Mouse (Mus musculus) cerebellum, adult 2 months (tissue): ENCODE data around the gene Med13l. TPM values are rescaled to one million over a fixed set of nuclear protein-coding genes. Genes with fewer than 3 reads are reported as not detected.
A peak's percentile ranks its signal among the peaks of the same experiment; 100 is the strongest.

Source experiments
- DNase-seq, 2 experiments: peaks; one replicate each; pipeline ENCODE4 v3.0.0; 2021
- H3K27ac ChIP-seq: fragments of 200-500 bp; 2 replicates; pipeline ENCODE4 v1.5.1; 2012; ENCODE audit warnings: low read length, control low read depth, inconsistent platforms; ENCODE audit not compliant: insufficient read depth
- H3K27me3 ChIP-seq: fragments of 200-500 bp; 2 replicates; pipeline ENCODE4 v1.6.1; 2012; ENCODE audit warnings: inconsistent platforms, mild to moderate bottlenecking, low read length, moderate library complexity; ENCODE audit not compliant: control insufficient read depth, insufficient read depth
- H3K4me1 ChIP-seq: fragments of 200-500 bp; 2 replicates; pipeline ENCODE4 v1.6.1; 2011; ENCODE audit warnings: low read length; ENCODE audit not compliant: control insufficient read depth, insufficient read depth
- H3K4me3 ChIP-seq: fragments of 200-500 bp; replicated peaks from 2 replicates; pipeline ENCODE3; 2011; ENCODE audit warnings: mild to moderate bottlenecking, low read depth, low read length, control low read depth; ENCODE audit not compliant: insufficient read depth
- CTCF ChIP-seq: fragments of 200-500 bp; IDR thresholded peaks from 2 replicates; pipeline ENCODE4 v1.5.1; 2011; ENCODE audit warnings: low read depth, mild to moderate bottlenecking, control low read depth, low read length, moderate library complexity, borderline replicate concordance; ENCODE audit not compliant: insufficient read depth
- POLR2A ChIP-seq: fragments of 200-500 bp; IDR thresholded peaks from 2 replicates; pipeline ENCODE4 v1.6.1; 2011; ENCODE audit warnings: low read length, control low read depth, borderline replicate concordance; ENCODE audit not compliant: insufficient read depth
- WGBS: fragments of 180-500 bp; shearing (Covaris S2); methylation state at CpG from one replicate; pipeline ENCODE4 v1.1.7; 2018; 5-methylcytosine and 5-hydroxymethylcytosine counted together
- polyA plus RNA-seq: library from polyadenylated mRNA; depleted of rRNA; stranded (reverse); fragments of >200 nt; gene quantifications from 2 replicates; pipeline ENCODE4 v1.2.3, GENCODE M21; 2012

Gene Med13l
- polyA plus RNA-seq, 1 experiment = 22.7 TPM

DNA sequence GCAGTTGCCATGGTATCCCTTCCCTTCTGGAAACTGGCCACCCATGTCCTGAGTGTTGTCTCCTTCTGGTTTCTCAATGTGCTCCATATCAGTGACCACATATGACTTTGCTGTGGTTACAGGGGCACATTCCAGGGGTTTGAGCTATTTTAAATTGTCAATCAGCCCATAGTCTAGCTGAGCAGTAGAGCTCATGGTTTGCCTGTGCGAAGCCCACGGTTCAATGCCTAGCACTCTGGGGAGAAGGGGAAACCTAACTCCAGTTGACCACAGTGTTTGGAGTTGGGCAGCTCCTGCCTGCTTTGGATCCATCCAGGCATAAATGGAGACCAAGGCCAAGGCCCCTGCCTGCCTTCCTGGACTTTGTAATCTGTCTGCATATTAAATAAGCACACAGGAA is 182.6 kb downstream of the Med13l start:
- H3K4me3 ChIP-seq = no peak overlapping the region
- H3K27me3 ChIP-seq = no peaks in the 10 kb centered on the region
- WGBS = 62% methylated on average over 2 of the region's 2 CpGs
- no peak for TF ChIP-seq CTCF
- no peak for TF ChIP-seq POLR2A
- H3K27ac ChIP-seq = no peak overlapping the region
- peaks cover 6% of the 10 kb centered on the region for H3K4me1 ChIP-seq
- no peak for DNase-seq

DNA sequence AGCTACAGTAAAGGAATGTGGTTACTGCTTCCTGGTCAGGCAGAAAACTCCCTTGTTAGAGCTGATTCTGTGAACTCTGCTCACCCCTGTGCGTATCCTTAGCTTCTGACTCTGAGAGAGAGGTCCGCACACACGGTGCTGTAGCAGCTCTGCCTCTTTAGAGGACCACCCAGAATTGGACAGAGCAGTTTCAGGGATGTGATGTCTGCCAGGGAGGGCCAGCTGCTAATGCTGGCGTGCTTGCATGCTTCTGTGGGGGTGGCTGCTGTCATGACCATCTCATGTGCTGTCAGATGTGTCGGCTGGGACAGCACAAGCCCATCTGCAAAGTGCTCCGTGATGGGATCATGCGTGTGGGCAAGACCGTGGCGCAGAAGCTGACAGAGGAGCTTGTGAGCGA is 186.5 kb downstream of the Med13l start:
- H3K27me3 ChIP-seq = no peaks in the 10 kb centered on the region
- peaks cover 6% of the 10 kb centered on the region for H3K4me1 ChIP-seq
- H3K27ac ChIP-seq = no peak overlapping the region
- no peak for DNase-seq
- no peak overlapping the region for H3K4me3 ChIP-seq
- WGBS = 51% methylated on average over 10 of the region's 10 CpGs
- TF ChIP-seq POLR2A (no peak), CTCF (no peak)

DNA sequence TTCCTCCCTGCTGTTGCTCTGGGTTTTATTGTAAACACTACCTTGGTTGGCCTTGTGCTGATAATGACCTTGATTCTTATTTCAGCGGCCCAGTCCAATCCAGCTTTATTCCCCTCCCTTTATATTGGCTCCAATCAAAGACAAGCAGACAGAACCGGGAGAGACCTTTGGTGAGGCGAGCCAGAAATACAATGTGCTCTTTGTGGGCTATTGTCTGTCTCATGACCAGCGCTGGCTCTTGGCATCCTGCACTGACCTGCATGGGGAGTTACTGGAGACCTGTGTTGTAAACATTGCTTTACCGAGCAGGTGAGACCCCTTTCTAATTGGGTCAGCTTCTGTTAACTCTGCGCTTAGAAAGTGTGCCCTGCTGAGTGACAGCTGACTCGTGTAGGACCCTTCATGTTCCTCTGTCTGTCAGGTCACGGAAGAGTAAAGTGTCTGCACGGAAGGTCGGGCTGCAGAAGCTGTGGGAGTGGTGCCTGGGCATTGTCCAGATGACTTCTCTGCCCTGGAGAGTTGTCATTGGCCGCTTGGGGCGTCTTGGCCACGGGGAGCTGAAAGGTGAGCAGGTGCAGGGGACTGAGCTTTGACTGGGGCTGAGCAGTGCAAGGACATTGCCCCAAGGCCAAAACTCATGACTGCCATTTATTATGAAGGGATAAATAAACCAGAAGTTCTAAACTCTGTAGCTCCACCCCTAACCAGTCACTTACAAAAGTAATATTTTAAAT is 191.1 kb downstream of the Med13l start:
- no peaks in the 10 kb centered on the region for H3K27me3 ChIP-seq
- H3K27ac ChIP-seq = no peak overlapping the region
- 44% methylated on average over 13 of the region's 13 CpGs for WGBS
- no peak for DNase-seq
- H3K4me3 ChIP-seq = no peak overlapping the region
- peaks cover 34% of the 10 kb centered on the region for H3K4me1 ChIP-seq
- TF ChIP-seq CTCF (no peak), POLR2A (no peak)

DNA sequence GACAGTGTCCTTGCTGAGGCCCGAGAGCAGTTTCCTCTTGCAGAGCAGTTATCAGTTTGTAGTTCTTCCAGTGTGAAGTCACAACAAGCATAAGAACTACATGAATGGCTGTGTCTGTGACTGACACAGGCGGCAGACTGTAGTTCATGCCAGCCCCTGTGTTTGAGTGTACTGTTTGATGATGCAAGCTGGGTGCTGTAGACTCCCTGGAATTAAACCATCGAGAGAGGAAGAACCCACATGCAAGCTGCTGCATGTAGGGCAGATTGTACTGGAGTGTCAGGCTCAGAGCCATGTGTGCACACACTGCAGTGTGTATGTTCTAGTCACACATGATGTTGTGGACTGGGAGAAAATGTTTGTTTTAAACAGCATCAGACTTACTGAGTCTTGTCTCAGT is 192.4 kb downstream of the Med13l start:
- WGBS = 65% methylated on average over 3 of the region's 3 CpGs
- no peaks in the 10 kb centered on the region for H3K27me3 ChIP-seq
- H3K27ac ChIP-seq = 0 out of 2 replicates have a peak overlapping the region, but pooled peaks have one; percentile 26
- TF ChIP-seq CTCF (no peak), POLR2A (no peak)
- H3K4me3 ChIP-seq = no peak overlapping the region
- DNase-seq = no peak
- peaks cover 34% of the 10 kb centered on the region for H3K4me1 ChIP-seq

DNA sequence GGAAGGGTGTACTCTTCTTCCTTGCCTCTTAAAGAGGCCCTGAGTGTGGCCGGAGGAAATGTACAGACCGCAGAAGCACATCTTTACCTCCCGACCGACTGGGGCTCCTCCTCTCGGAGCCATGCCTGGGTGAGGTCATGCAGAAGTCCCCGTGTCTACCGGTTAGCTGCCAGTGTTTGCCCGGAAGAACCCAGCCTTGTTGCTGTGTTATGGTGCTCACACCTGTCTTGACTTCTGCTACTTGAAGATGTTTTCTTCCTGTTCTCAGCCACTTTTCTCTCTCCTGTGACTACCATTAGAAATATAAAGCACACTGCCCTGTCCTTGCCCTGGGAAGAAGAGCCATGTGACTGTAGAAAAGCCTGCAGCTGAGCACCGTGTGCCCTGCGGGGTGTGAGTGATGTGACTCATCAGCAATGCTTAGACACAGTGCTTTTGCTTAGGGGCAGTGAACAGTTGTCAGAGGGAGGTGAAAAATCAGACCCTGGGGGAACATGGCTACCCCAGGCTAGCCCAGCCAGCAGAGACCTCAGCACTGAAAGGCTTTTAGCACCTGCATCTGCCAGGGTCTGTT is 193.1 kb downstream of the Med13l start:
- no peaks in the 10 kb centered on the region for H3K27me3 ChIP-seq
- DNase-seq = peak; percentile 62 to 69
- H3K27ac ChIP-seq = peak overlapping the region; percentile 26
- H3K4me1 ChIP-seq = peaks cover 34% of the 10 kb centered on the region
- 43% methylated on average over 10 of the region's 10 CpGs for WGBS
- H3K4me3 ChIP-seq = no peak overlapping the region
- no peak for TF ChIP-seq POLR2A
- no peak for TF ChIP-seq CTCF

DNA sequence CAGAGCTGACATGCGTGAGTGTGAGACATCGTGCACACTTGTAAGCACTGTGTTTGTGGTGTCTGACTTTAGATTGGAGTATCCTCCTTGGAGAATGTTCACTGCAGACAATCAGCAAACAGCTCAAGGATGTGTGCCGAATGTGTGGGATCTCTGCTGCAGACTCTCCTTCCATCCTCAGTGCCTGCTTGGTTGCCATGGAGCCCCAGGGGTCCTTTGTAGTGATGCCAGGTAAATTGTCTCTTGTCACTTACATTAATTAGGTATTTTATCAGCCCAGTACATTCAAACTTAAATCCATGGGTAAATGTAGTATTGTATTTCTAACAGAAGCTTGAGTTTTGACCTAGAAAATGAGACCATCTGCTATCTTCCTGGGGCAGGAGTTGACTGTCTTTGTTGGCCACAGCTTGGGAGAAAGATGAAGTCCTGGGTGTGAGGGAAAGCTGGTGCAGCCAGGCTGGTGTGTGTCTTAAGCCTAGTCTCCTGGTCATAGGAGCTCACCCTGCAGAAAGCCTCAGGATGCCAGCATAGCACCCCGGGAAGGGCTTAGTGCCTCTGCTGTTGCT is 193.8 kb downstream of the Med13l start:
- no peak overlapping the region for H3K4me3 ChIP-seq
- no peaks in the 10 kb centered on the region for H3K27me3 ChIP-seq
- 30% methylated on average over 4 of the region's 4 CpGs for WGBS
- H3K4me1 ChIP-seq = peaks cover 34% of the 10 kb centered on the region
- DNase-seq = peak; percentile 49 to 60
- H3K27ac ChIP-seq = peak overlapping the region; percentile 13
- no peak for TF ChIP-seq POLR2A
- no peak for TF ChIP-seq CTCF

DNA sequence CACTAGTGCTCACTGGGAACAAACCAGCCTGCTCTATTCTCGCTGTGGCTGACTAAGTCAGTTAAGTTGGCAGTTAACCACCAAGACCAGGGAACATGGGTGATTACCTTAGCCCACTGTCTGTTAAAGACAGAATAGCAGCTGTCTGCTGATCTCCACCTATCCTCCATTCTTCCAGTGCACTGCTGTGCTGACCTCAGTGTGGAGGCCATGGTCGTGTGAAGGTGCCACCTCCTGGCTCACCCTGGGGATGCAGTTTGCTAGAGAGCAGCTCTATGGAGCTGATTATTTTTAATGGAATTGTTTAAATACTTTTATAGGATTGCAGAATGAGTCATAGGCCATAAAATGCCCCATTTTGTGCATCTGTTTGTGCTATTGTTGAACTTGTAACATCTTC is 195.6 kb downstream of the Med13l start:
- Histone ChIP-seq H3K27ac (no peak overlapping the region), H3K4me3 (no peak overlapping the region), H3K27me3 (no peaks in the 10 kb centered on the region), H3K4me1 (peaks cover 34% of the 10 kb centered on the region)
- 35% methylated on average over 2 of the region's 2 CpGs for WGBS
- peak; percentile 68 for TF ChIP-seq CTCF
- TF ChIP-seq POLR2A = no peak
- DNase-seq = peak in 1 of 2 experiments; percentile 45

DNA sequence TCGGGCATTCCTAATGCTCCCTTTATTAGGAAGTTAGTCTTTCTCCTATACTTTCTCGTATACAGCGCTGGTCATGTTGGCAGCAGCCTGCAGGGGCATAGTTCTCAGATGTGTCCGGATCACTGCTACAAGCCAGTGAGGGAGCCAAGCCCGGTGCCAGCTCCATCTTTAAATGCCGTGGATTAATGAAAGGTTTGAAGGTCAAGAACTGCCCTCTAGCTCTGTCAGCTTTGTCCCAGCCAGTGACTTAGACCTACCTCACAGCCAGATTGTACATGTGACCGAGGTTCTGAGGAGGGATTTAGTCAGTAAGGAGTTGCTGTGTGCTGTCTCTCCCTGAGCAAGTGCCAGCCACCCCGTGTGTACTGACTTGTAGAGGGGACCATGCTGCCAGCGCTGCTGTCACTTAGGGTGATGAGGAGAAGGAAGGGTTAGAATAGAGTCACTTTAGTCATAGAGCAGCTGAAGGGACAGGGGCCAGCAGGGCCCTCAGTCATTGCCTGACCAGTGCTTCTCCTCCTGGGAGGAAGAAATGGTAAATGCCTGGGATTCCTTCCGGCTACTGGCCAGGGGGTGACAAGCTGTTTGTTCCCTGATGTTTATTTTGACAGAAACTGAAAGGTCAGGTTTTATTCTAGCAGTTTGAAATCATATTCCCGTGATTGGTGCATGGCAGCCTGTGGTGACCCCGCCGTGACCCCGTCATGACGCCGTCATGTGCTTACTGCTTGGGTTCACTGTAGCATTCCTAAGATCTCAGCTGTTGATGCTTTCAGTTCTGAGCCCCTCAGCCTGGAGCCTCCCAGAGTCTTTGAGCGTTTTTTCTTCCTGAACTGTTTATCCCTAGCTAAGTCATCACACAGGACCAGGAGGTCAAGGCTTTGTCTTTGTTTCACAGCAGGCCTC is 197.2 kb downstream of the Med13l start:
- Histone ChIP-seq H3K27ac (no peak overlapping the region), H3K27me3 (no peaks in the 10 kb centered on the region), H3K4me3 (no peak overlapping the region), H3K4me1 (peaks cover 34% of the 10 kb centered on the region)
- TF ChIP-seq CTCF (no peak), POLR2A (no peak)
- DNase-seq = no peak
- 65% methylated on average over 17 of the region's 17 CpGs for whole genome bisulfite sequencing
